Mouse (Mus musculus) C2C12 (cell line): Measurements from ENCODE around the gene Tmtc2.

Experiments
- CEBPB ChIP-seq: IDR thresholded peaks from one replicate; pipeline ENCODE4 v1.6.1; 2011; ENCODE audit warnings: low read depth, mild to moderate bottlenecking, control low read depth, moderate library complexity
- CTCF ChIP-seq: IDR thresholded peaks from one replicate; pipeline ENCODE4 v1.5.1; 2011; ENCODE audit not compliant: control insufficient read depth, insufficient read depth, insufficient read length
- MYOD1 ChIP-seq: IDR thresholded peaks from one replicate; pipeline ENCODE4 v1.6.1; 2011; ENCODE audit warnings: low read depth; ENCODE audit not compliant: control insufficient read depth, insufficient read length
- USF1 ChIP-seq: IDR thresholded peaks from one replicate; pipeline ENCODE4 v1.6.1; 2011; ENCODE audit warnings: low read depth, mild to moderate bottlenecking, control low read depth, moderate library complexity

- no peak for TF ChIP-seq CTCF
- no peak for TF ChIP-seq USF1
- TF ChIP-seq CEBPB: no peak
- no peak for TF ChIP-seq MYOD1
Observed at GRCm38 (mm10) chr10:105318869-105319268, 255.4 kb downstream of the Tmtc2 start.
